Mouse (Mus musculus): Measurements from ENCODE around the gene Lgmn.

Lgmn gene

DNA sequence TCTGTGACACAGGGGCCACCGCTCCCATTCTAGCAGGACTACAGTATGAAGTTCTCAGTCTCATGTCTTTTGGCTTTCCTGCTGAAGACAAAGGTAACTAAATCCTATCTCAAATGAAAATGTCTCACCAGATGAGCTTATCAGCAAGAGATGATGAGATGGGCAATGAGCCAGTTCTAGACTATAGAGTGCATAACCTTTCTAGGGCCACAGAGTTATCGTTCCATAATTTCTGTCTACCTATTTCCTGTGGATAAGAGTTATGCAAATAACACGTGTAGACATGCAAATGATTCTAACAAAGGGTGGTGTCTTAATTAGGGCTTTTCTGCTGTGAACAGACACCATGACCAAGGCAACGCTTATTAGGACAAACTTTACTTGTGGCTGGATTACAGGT, 5.5 kb downstream of the Lgmn start:
- DNase-seq (ENCODE audit: low spot score in 2 of 2) = no peak

GRCm38 (mm10) chr12:102432238-102432637, 7.4 kb downstream of the Lgmn start:
- DNase-seq (ENCODE audit: low spot score in 2 of 2) = no peak

DNA sequence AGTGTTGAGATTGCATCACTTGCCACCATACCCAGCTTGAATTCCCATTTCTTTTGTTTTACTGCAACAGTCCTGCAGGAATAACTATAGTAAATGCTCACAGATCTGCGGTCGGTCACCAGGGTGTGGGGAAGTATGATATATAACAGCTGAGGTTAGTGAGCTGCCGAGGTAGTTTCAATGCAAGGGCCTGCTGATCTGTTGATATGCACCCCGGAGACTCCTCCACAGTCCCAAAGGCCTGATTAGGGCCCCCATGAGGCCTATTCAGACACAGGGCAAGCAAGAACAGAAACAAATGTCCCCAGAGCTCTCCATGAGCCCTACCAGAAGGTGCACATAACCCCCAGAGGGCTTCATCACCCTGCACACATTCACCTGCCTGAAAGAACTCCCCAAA, 9.4 kb downstream of the Lgmn start:
- no peak for DNase-seq (ENCODE audit: low spot score in 2 of 2)

DNA sequence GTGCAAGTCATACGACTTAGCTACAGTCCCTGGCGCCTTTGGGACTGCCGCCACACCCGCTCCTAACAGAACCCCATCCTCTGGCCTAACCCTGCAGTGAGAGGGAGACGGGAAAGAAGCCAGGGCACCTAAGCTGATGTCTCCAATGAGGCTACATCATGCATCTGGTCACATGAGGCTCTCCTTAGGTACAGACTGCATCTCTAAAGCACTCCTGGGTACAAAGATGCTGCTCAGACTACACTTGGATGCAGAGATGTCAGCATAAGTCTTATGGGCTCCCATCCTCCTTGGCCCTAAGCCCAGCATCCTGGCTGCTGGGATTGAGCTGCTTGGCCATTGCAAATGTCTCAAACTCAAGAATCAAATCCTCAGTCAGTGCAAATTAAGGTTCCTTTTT, 10.0 kb downstream of the Lgmn start:
- no peak for DNase-seq (ENCODE audit: low spot score in 2 of 2)

DNA sequence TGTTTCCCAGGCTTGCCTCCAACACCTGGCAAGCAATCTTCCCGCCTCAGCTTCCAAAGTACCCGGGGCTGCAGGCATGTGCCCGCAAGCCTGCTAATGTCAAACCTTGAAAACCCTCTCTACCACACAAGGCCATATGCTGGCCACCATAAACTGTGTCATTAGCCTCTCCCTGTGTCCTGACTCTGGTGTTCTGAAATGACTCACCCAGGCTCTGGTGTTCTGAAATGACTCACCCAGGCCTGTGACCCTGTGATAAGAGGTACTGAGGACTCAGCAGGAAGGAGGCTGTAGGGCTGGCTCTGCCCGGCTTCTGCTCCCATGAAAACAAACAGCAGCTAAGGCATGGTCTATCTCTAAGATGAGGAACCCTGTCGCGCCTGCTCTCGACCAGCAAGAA, 13.3 kb downstream of the Lgmn start:
- DNase-seq (ENCODE audit: low spot score in 2 of 2) = no peak

DNA sequence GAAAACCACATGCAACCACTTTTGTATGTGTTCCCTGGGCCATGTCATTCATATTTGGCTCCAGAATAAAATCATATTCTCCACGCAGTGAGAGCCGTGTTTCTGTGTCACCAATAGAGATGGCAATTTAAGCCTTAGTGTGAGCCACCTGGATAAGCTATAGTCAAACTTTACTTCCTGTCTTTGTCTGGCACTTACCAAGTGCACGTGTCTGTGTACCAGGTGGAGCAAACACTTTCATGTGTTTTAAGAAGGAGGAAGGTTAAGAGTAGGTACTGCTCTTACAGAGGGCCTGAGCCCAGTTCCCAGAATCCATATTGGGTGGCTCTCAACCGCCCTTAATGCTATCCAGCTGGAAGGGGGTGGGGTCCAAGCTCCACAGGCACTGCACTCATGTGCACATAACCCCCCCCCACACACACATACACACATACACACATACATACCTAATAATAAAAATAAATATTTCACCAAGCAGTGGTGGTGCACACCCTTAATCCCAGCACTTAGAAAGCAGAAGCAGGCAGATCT, 14.5 kb downstream of the Lgmn start:
- no peak for DNase-seq (ENCODE audit: low spot score in 2 of 2)

DNA sequence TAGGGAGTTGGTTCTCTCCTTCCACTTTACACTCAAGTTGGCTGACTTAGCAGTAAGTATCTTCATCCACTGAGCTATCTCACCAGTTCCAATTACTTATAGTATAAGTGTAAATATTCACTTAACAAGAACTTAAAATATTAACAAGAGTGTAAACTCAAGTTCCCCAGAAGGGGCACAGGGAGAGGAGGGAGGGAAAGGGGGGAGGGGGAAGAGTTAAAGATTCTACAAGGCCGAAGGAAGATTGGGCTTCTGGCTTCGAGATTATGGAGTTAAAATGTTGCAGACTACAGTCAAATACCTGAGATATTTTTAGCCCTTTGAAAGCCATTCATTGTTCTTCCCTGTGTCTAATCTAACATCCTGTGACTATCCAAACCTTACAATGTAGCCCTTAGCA, 15.2 kb downstream of the Lgmn start:
- no peak for DNase-seq (ENCODE audit: low spot score in 2 of 2)

GRCm38 (mm10) chr12:102423625-102424024, 16.0 kb downstream of the Lgmn start:
- no peak for DNase-seq (ENCODE audit: low spot score in 2 of 2)

DNA sequence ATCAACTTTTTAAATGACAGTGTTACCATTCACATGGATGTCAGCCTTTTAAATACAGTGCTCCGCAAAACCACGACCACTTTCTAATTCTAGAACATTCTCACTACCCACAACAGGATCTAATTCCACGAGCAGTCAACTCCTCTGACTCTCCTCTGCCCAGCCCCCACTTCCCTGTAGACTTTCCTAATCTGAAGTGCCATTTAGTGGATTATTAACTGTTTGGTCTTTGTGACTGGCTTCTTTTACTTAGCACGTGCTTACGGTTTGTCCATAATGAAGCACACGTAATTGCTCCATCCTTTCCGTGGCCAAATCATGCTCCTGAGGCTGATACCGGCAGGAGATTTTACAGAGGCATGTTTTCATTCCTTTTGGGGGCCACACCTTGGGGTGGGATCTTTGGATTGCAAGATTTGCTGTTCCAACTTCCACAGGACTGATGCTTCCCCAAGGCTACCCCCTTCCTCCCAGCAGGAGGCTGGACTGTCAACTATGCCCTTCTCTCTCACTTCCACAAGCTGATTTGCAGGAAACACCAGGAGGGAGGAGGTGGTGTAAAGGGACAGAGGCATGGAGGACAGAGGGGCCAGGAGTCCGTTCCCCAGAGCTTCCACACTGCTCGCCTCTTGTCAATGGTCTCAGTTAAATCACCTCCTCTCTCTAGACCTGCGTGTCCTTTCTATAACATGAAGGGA, 16.8 kb downstream of the Lgmn start:
- DNase-seq (ENCODE audit: low spot score in 2 of 2) = no peak

DNA sequence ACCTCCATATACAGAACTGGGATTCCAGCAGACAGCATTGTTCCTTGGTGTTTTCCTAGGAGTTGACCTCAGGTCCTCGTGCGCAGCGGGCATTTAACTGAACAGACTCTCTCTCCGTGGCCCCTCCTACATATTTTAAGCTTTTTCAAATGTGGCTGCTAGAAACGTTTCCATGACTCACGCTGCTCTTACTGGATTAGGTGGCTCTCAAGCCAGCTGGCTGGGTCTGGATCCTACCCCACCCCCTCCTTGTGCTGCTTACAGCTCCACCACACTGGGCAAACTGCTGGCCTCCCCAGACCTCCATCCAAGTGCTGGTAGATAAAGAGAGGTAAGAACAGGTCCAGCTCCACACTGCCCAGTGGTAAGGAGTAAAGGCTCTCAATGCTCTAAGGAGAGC, 17.5 kb downstream of the Lgmn start:
- no peak for DNase-seq (ENCODE audit: low spot score in 2 of 2)

- no peak for DNase-seq (ENCODE audit: low spot score in 2 of 2)
These were observed 19.3 kb downstream of the Lgmn start for GRCm38 (mm10) chr12:102420168-102420890.

DNA sequence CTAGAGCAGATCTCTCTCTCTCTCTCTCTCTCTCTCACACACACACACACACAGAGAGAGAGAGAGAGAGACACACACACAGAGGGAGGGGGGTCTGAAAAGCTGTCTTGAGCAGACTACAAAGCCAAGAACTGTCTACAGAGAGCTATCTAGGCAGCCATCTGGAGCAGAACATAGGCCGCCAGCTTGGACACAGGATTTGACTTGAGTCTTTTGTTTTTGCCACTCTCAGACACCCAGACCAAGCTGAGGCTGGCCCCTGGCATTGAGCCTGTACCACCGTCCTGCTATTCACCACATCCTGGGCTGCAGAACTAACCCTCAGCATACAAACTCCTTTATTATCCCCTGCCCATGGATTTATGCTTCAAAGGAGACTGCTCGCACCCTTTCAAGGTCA, 20.1 kb downstream of the Lgmn start:
- DNase-seq (ENCODE audit: low spot score in 2 of 2) = no peak

DNA sequence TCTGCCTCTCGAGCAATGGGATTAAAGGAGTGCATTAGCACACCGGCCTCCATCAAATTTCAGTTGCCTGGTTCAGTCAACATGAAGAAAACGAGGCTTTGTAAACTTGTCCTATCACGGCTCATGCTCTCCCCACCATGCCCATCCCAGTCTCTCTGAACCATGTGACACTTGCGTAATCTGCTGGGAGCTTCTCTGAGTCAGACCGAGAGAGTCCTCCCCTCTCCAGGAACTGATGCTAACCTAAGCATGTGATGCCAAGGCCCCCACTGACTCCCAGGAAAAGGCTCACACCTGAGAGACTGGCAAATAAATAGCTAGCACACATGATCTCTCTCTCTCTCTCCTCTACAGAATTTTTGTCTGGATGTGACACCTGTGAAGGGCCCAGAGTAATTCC, 21.9 kb downstream of the Lgmn start:
- DNase-seq (ENCODE audit: low spot score in 2 of 2) = no peak

GRCm38 (mm10) chr12:102416955-102417510, 22.6 kb downstream of the Lgmn start:
- DNase-seq (ENCODE audit: low spot score in 2 of 2) = no peak

DNA sequence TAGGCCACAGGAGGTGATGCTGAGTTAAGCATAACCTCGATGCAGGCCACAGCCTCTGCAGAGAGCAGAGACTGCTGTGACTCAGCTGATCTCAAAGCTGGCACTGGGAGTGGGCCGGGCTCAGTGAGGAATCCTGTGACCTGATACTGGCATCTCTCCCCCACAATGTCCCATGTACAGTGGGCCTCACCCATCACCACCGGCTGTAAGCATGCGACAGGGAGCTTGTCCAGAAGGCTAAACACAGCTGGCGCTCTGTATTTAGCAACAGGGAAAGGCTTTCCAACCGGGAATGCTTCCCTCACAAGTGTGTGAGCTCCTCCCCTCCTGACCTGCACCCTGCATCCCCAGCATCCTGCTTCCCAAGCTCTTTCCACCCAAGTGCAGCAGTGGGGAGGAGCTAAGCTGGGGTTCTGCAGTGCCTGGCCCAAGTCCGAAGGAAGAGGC, 23.2 kb downstream of the Lgmn start:
- no peak for DNase-seq (ENCODE audit: low spot score in 2 of 2)

- no peak for DNase-seq (ENCODE audit: low spot score in 2 of 2)
These were observed 24.9 kb downstream of the Lgmn start for GRCm38 (mm10) chr12:102414686-102415085.

GRCm38 (mm10) chr12:102413171-102413570, 26.4 kb downstream of the Lgmn start:
- no peak for DNase-seq (ENCODE audit: low spot score in 2 of 2)

DNA sequence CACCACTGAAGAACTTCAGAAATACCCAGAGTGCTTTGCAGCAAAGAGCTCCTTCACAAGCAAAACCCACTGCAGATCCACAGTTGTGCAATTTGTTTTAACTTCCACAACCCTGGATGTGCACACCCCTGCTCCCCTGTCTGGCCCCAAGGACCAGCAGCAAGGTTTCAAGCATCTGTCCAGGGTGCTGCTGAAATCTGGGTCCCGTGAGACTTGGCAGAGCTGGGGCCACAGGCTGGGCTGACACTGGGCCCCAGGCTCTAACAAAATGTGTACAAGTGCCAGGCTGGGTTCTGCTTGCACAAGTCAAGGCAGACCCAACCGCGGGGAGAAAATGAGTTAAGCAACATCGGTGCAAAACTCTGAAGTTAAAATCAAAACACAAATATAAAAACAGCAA, 41.0 kb downstream of the Lgmn start:
- DNase-seq (ENCODE audit: low spot score in 2 of 2) = no peak

GRCm38 (mm10) chr12:102395998-102396991, 43.3 kb downstream of the Lgmn start:
- no peak for DNase-seq (ENCODE audit: low spot score in 2 of 2)

DNA sequence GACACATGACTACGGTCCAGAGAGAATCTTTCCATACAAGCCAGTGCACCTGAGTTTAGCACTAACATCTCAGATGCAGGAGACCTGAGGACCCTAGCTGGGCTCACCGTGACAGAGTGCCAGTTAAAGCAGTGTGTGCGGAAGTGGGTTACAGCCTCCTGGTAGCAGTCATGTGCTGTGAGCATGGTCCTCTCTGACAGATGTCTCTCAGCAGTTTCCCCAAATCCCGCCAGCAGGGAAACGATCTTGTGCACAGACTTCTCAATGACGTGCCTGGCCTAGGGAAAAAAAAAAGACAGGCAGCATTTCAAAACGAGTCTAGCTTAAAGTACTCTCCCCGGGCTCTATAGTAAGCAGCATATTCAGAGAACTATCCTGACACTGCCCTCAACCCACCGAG, 44.1 kb downstream of the Lgmn start:
- DNase-seq (ENCODE audit: low spot score in 2 of 2) = no peak

- no peak for DNase-seq (ENCODE audit: low spot score in 2 of 2)
These were observed 45.1 kb downstream of the Lgmn start for GRCm38 (mm10) chr12:102394496-102394895.

GRCm38 (mm10) chr12:102391982-102392381, 47.6 kb downstream of the Lgmn start:
- DNase-seq (ENCODE audit: low spot score in 2 of 2) = no peak
